In the genomic region with DNA sequence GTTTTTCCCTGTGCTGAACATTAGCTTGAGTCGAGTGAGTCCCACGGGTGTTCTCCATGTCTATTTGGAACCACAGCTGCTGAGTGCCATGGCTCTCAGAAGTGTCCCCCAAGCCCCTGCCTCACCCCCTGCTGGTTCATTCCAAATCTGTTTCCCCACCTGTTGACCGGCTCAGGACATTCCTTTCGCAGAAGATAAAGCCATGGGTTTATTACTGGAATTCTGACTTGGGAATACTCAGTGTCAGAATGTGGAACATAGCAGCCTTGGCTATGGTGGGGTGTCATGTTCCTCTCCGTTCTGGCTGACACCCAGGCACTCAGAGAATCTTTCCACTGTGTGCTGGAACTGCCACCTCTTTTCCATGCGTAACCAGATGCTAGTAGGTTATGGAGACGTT, we compare ENCODE assay signal across 17 mouse cellular contexts.
DNase-seq lines count a peak whose midpoint lies in the region; ATAC-seq lines count a peak whose summit lies in the region.
"Had no signal": no experiment of that assay in that cellular context is flagged by ENCODE, and none has a peak within 500 bp of the region (broad histone marks: within the 10 kb centered on the region; RNA-seq: fewer than 3 reads in every experiment).

No protein-coding gene starts in this region.

- ATAC-seq in heart, embryonic 12.5 days (ENCODE audit: insufficient number of reproducible peaks, low FRiP score): no peak
- ATAC-seq in embryonic facial prominence, embryonic 14.5 days (ENCODE audit: low read depth): peak; percentile 93
- ATAC-seq in erythroblast, adult 5-6 weeks (replicated peaks; ENCODE audit: low FRiP score, poor library complexity, severe bottlenecking): no peak
- ATAC-seq: intestine, embryonic 16.5 days had no signal

- no peak overlapping the region for H3K4me2 ChIP-seq in heart, embryonic 12.5 days
- H3K4me2 ChIP-seq in embryonic facial prominence, embryonic 14.5 days (ENCODE audit: low read depth, low read length): no peak overlapping the region
- H3K4me2 ChIP-seq: lung, embryonic 15.5 days; midbrain, embryonic 12.5 days had no signal

- H3K36me3 ChIP-seq in heart, embryonic 12.5 days: no peaks in the 10 kb centered on the region
- no peaks in the 10 kb centered on the region for H3K36me3 ChIP-seq in embryonic facial prominence, embryonic 14.5 days (ENCODE audit: control insufficient read depth, insufficient read depth, low read length)
- H3K36me3 ChIP-seq: forebrain, embryonic 10.5 days; lung, embryonic 15.5 days; midbrain, embryonic 12.5 days had no signal

- peak; percentile 46 to 64 for DNase-seq in heart, adult 18-20 months
- DNase-seq in embryonic facial prominence, embryonic 14.5 days (ENCODE audit: low spot score): peak; percentile 88
- DNase-seq in heart, adult 9 months (ENCODE audit: low spot score in 2 of 2): peak; percentile 19 to 21
- peak; percentile 64 for DNase-seq in heart, postnatal 4 days
- no peak for DNase-seq in layer of hippocampus, postnatal 14 days (ENCODE audit: low spot score in 2 of 2)
- DNase-seq in cerebellum, adult 9-10 months: no peak
- DNase-seq: adrenal gland, adult 2 months; cerebellum, adult 8-10 months; kidney, postnatal 25 days; layer of hippocampus, postnatal 36 days; thymus, postnatal 36 days had no signal

- H3K4me3 ChIP-seq in heart, embryonic 12.5 days: no peak overlapping the region
- no peak overlapping the region for H3K4me3 ChIP-seq in embryonic facial prominence, embryonic 14.5 days (ENCODE audit: low read depth, low read length)
- H3K4me3 ChIP-seq: forebrain, embryonic 10.5 days; lung, embryonic 15.5 days; midbrain, embryonic 12.5 days had no signal

- H3K27me3 ChIP-seq in heart, embryonic 12.5 days (replicated peaks): no peaks in the 10 kb centered on the region
- no peaks in the 10 kb centered on the region for H3K27me3 ChIP-seq in embryonic facial prominence, embryonic 14.5 days (replicated peaks; ENCODE audit: control insufficient read depth, insufficient read depth, low read length)
- H3K27me3 ChIP-seq: lung, embryonic 15.5 days; midbrain, embryonic 12.5 days had no signal

- H3K27ac ChIP-seq in heart, embryonic 12.5 days (ENCODE audit: poor library complexity, severe bottlenecking): no peak overlapping the region
- H3K27ac ChIP-seq in embryonic facial prominence, embryonic 14.5 days (replicated peaks; ENCODE audit: low read depth, low read length): no peak overlapping the region
- H3K27ac ChIP-seq: forebrain, embryonic 10.5 days; midbrain, embryonic 12.5 days had no signal

- peaks cover 13% of the 10 kb centered on the region for H3K4me1 ChIP-seq in heart, embryonic 12.5 days (replicated peaks)
- H3K4me1 ChIP-seq in embryonic facial prominence, embryonic 14.5 days (ENCODE audit: control insufficient read depth, insufficient read depth, low read length): no peaks in the 10 kb centered on the region
- H3K4me1 ChIP-seq: lung, embryonic 15.5 days; midbrain, embryonic 12.5 days had no signal

- 46% methylated on average over 7 of the region's 7 CpGs for WGBS in heart, embryonic 12.5 days
- 40% methylated on average over 7 of the region's 7 CpGs for WGBS in embryonic facial prominence, embryonic 14.5 days

- no peaks in the 10 kb centered on the region for H3K9me3 ChIP-seq in heart, embryonic 12.5 days (replicated peaks)
- H3K9me3 ChIP-seq in embryonic facial prominence, embryonic 14.5 days (ENCODE audit: control insufficient read depth, low read length): no peaks in the 10 kb centered on the region
- H3K9me3 ChIP-seq: forebrain, embryonic 10.5 days; lung, embryonic 15.5 days; midbrain, embryonic 12.5 days had no signal

- H3K9ac ChIP-seq in heart, embryonic 12.5 days: no peak overlapping the region
- H3K9ac ChIP-seq in embryonic facial prominence, embryonic 14.5 days (ENCODE audit: low read depth, low read length): no peak overlapping the region
- H3K9ac ChIP-seq: lung, embryonic 15.5 days; midbrain, embryonic 12.5 days had no signal

Comparison
In these comparisons a context has a peak if more than half of its experiments do, and no peak if none do; other contexts are left out.
1. DNase-seq: peak in heart, adult 18-20 months (2 of 2), embryonic facial prominence, embryonic 14.5 days (single experiment), heart, adult 9 months (2 of 2) and heart, postnatal 4 days (single experiment); none in layer of hippocampus, postnatal 14 days (0 of 2) and cerebellum, adult 9-10 months (single experiment).